Mouse (Mus musculus) heart, postnatal 14 days (tissue): ENCODE results near the gene Srr. TPM values are rescaled to one million over a fixed set of nuclear protein-coding genes. Genes with fewer than 3 reads are reported as not detected.

Experiments
- DNase-seq, 2 experiments: peaks; one replicate each; pipeline ENCODE4 v3.0.0; 2021 to 2022
- intact Hi-C: fragments of 180-260 bp; cut with DNase I; formaldehyde crosslinking; loops from one replicate; pipeline ENCODE4 v1.15.1; 2025
- total RNA-seq, 2 experiments: library from RNA; stranded (reverse); gene quantifications; 2 replicates each; pipeline ENCODE4 v1.2.3; 2021

The Srr gene
- total RNA-seq, 2 experiments from 2014 or later: 31.5 to 34.3 TPM

- DNase-seq: no peak
- intact Hi-C loops: no loop called here
Measured at GRCm38 (mm10) chr11:74909978-74910377, 15.8 kb downstream of the Srr start.

- intact Hi-C loops: no loop called here
- no peak for DNase-seq
Measured at GRCm38 (mm10) chr11:74908618-74909399, 16.9 kb downstream of the Srr start.

- DNase-seq: no peak
- intact Hi-C loops: no loop called here
Measured at GRCm38 (mm10) chr11:74907850-74908249, 17.9 kb downstream of the Srr start.

GRCm38 (mm10) chr11:74902416-74902815 is 23.3 kb downstream of the Srr start:
- intact Hi-C loops: no loop called here

GRCm38 (mm10) chr11:74901555-74901954 is 24.2 kb downstream of the Srr start:
- no peak for DNase-seq
- intact Hi-C loops: no loop called here

More at GRCm38 (mm10) chr11:74902416-74902815, 23.3 kb downstream of the Srr start:
- no peak for DNase-seq

GRCm38 (mm10) chr11:74898517-74898827 is 27.3 kb downstream of the Srr start:
- DNase-seq: no peak
- intact Hi-C loops: no loop called here

- DNase-seq: peak; percentile 89 to 93
- intact Hi-C loops: no loop called here
Measured at GRCm38 (mm10) chr11:74897678-74898516, 27.9 kb downstream of the Srr start, which contains the start of gene Tsr1. Gene Tsr1, plus strand, starts transcription at chr11:74898071.

GRCm38 (mm10) chr11:74896901-74897677 is 28.7 kb downstream of the Srr start, which contains the start of gene Sgsm2:
Gene Sgsm2, minus strand, starts transcription at chr11:74897060.
- peak; percentile 70 to 74 for DNase-seq
- intact Hi-C loops: no loop called here

- intact Hi-C loops: no loop called here
- peak; percentile 57 to 63 for DNase-seq
Measured at GRCm38 (mm10) chr11:74895980-74896900, 29.5 kb downstream of the Srr start.

GRCm38 (mm10) chr11:74894619-74895018 is 31.1 kb downstream of the Srr start:
- DNase-seq: no peak
- intact Hi-C loops: no loop called here

- intact Hi-C loops: no loop called here
- DNase-seq: no peak
Measured at GRCm38 (mm10) chr11:74883098-74883497, 42.6 kb downstream of the Srr start.

GRCm38 (mm10) chr11:74881979-74882378 is 43.8 kb downstream of the Srr start:
- intact Hi-C loops: no loop called here
- DNase-seq: no peak

- intact Hi-C loops: no loop called here
- no peak for DNase-seq
Measured at GRCm38 (mm10) chr11:74880999-74881398, 44.7 kb downstream of the Srr start.

- DNase-seq: peak; percentile 47 to 58
- intact Hi-C loops: no loop called here
Measured at GRCm38 (mm10) chr11:74876801-74877200, 48.9 kb downstream of the Srr start.

GRCm38 (mm10) chr11:74874630-74875029 is 51.1 kb downstream of the Srr start:
- DNase-seq: no peak

GRCm38 (mm10) chr11:74870991-74871622 is 54.6 kb downstream of the Srr start:
- intact Hi-C loops: no loop called here
- DNase-seq: peak in 1 of 2 experiments; percentile 35

More at GRCm38 (mm10) chr11:74874630-74875029, 51.1 kb downstream of the Srr start:
- intact Hi-C loops: no loop called here

- intact Hi-C loops: no loop called here
- no peak for DNase-seq
Measured at GRCm38 (mm10) chr11:74870544-74870943, 55.2 kb downstream of the Srr start.

- DNase-seq: no peak
- intact Hi-C loops: loop anchor here (10.0 kb wide), 1 partner anchor 295 kb away; the partner anchor contains the start of gene Hic1
Measured at GRCm38 (mm10) chr11:74869603-74870002, 56.1 kb downstream of the Srr start.
